Mouse (Mus musculus) inflammation-experienced regulatory T-cells, adult 16 weeks (primary cell): ENCODE results near the gene Gm44579. TPM values are rescaled to one million over a fixed set of nuclear protein-coding genes. Genes with fewer than 3 reads are reported as not detected.

ENCODE experiments used
- polyA plus RNA-seq: library from polyadenylated mRNA; unstranded; fragments of 100-300 nt; shearing (Covaris generic); gene quantifications from one replicate; pipeline ENCODE4 v1.2.1, GENCODE M21; 2017

The Gm44579 gene
- polyA plus RNA-seq = not detected

GRCm38 (mm10) chr15:98220877-98221276 is at the start of gene Gm44579, which contains the start of gene Olfr287:
Gene Gm44579, minus strand, starts transcription at chr15:98220977.
Gene Olfr287, minus strand, starts transcription at chr15:98221056.

DNA sequence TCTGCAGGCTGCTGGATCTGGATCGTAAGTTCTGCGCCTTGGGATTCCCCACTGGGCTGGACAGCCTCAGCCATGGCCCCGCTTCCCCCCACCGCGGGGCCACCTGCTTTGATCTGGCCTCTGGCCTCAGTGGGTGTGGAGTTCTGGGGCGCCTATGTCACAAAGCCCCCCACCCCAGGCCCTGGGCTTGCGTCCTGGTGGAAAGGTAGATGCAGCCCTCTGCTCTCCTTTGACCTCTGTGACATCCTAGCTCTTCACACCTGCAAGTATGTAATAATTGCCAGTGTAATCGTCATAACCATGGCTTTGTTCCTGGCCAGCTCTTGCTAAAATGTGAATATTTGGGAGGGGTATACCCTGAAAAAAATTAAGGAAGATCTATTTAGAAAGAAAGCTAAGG is 36.4 kb upstream of the Gm44579 start, which contains the start of gene H1fnt:
Gene H1fnt (minus strand): TSS at position 101 of the 400 bp plus-strand sequence.

GRCm38 (mm10) chr15:98234350-98234749 is 13.6 kb upstream of the Gm44579 start, which contains the start of gene Olfr286:
Gene Olfr286, minus strand, starts transcription at chr15:98234450.

DNA sequence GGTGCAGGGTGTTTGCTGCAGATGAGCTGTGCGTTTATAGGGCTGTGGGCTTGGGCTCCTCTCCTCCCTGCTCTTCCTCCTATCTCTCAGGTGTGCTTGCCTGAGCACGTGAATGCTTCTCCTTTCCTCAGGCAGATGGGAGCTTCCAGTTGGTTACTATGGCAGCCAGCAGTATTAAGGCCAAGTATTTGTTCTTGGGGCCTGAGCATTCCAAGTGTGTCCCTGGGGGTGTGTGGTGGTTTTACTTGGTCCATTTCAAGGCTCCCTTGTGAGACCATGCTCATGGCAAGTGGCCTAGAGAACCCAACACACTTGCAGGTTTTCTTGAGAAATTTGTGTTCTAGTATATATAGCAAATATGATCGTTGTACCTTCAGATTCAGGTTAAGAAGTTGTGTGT is 25.3 kb downstream of the Gm44579 start, which contains the start of gene Olfr288:
Gene Olfr288 (minus strand): TSS at position 101 of the 400 bp plus-strand sequence.

DNA sequence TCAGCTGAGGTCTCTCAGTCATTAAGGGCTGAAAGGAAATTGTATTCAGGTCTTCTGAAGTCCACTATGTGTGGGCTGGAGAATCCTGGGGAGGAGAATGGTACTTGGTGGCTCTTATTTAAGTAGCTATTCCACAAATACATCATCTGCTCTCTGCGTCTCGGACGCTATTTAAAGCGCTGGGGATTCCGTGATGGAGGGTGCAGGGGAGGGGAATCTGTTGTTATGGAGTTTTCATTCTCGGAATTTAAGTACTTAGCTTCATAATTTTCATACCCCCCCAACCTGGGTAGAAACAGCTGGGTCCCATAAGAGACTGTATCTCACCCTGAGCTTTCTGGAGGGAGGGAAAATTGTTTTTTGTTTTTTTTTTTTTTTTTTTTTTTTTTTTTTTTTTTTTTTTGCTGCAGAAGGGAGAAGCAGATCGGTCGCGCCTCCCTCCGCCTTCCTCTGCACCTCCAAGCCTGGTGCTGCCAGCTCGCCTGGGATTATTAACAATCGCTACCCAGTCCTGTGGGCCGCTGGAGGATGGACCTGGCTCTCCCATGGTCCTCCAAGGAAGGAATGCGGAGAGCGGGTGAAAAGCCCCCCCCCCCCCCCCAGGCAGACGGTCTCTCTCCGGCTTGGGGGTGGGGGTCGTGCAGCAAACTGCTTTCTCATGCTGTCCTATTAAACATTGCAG is 53.7 kb downstream of the Gm44579 start, which contains the start of gene Ccdc184:
Gene Ccdc184 (plus strand): TSS at position 196 of the 682 bp plus-strand sequence.

GRCm38 (mm10) chr15:98165525-98165924 is 55.3 kb downstream of the Gm44579 start, which contains the start of gene Asb8:
Gene Asb8, minus strand, starts transcription at chr15:98165625.

Other genes starting within 250 kb of the Gm44579 start
- not detected for gene Col2a1, start 216.3 kb downstream of the Gm44579 start, polyA plus RNA-seq
- gene Pfkm, start 128.4 kb downstream of the Gm44579 start, polyA plus RNA-seq = 14.7 TPM
- gene Senp1, start 127.2 kb downstream of the Gm44579 start, polyA plus RNA-seq = 64.3 TPM
- 51.2 TPM for gene Asb8, start 55.4 kb downstream of the Gm44579 start, polyA plus RNA-seq
- 0.45 TPM for gene Ccdc184, start 53.8 kb downstream of the Gm44579 start, polyA plus RNA-seq
- not detected for gene Olfr288, start 25.4 kb downstream of the Gm44579 start, polyA plus RNA-seq
- not detected for gene Olfr287, start 79 bp upstream of the Gm44579 start, polyA plus RNA-seq
- not detected for gene Olfr286, start 13.5 kb upstream of the Gm44579 start, polyA plus RNA-seq
- not detected for gene H1fnt, start 36.3 kb upstream of the Gm44579 start, polyA plus RNA-seq
- gene Zfp641, start 75.2 kb upstream of the Gm44579 start, polyA plus RNA-seq = not detected
- gene Olfr285, start 96.4 kb upstream of the Gm44579 start, polyA plus RNA-seq = not detected
- not detected for gene Olfr284, start 120.0 kb upstream of the Gm44579 start, polyA plus RNA-seq
- not detected for gene Olfr283, start 160.0 kb upstream of the Gm44579 start, polyA plus RNA-seq
- gene Olfr282, start 210.2 kb upstream of the Gm44579 start, polyA plus RNA-seq = not detected
- gene Olfr281, start 231.6 kb upstream of the Gm44579 start, polyA plus RNA-seq = not detected
- not detected for gene OR5BS1P, start 248.9 kb upstream of the Gm44579 start, polyA plus RNA-seq